Mouse (Mus musculus): Measurements from ENCODE around the gene Ddi2.

- TF ChIP-seq MAFK (IDR thresholded peaks at IDR 0.05; ENCODE audit: insufficient read depth, low read depth, low read length) (no peak), ZNF384 (IDR thresholded peaks at IDR 0.05; ENCODE audit: low read depth, low read length) (no peak), ZC3H11A (IDR thresholded peaks at IDR 0.05; ENCODE audit: borderline replicate concordance, low read depth, low read length) (no peak), CHD2 (IDR thresholded peaks at IDR 0.05; ENCODE audit: low read depth, low read length) (peak; percentile 74; the same call in 1 of the 2 replicates), HCFC1 (IDR thresholded peaks at IDR 0.05; ENCODE audit: borderline replicate concordance, insufficient read depth, low read length) (no peak)
These were observed 44.2 kb downstream of the Ddi2 start for GRCm38 (mm10) chr4:141679016-141679415.

Measured in ES-E14 (cell line).